Mouse (Mus musculus) bone marrow macrophage, adult 2 months (primary cell): ENCODE results near the gene Pim3. TPM values are rescaled to one million over a fixed set of nuclear protein-coding genes. Genes with fewer than 3 reads are reported as not detected.

ENCODE experiments used
- H3K27ac ChIP-seq: 2 replicates; pipeline ENCODE4 v1.5.1; 2012; ENCODE audit warnings: low read depth, low read length; ENCODE audit not compliant: insufficient read depth
- H3K4me1 ChIP-seq: 2 replicates; pipeline ENCODE4 v1.6.1; 2012; ENCODE audit warnings: low read length; ENCODE audit not compliant: control insufficient read depth, insufficient read depth
- H3K4me3 ChIP-seq: 2 replicates; pipeline ENCODE4 v1.5.1; 2012; ENCODE audit warnings: mild to moderate bottlenecking, low read length, moderate library complexity; ENCODE audit not compliant: insufficient read depth
- CTCF ChIP-seq: IDR thresholded peaks from 2 replicates; pipeline ENCODE4 v1.5.1; 2012; ENCODE audit warnings: low read depth, mild to moderate bottlenecking, low read length, moderate library complexity
- POLR2A ChIP-seq: IDR thresholded peaks from 2 replicates; pipeline ENCODE4 v1.6.1; 2012; ENCODE audit warnings: mild to moderate bottlenecking, low read depth, low read length, borderline replicate concordance
- polyA plus RNA-seq: library from polyadenylated mRNA; stranded (reverse); fragments of >200 nt; gene quantifications from 2 replicates; pipeline ENCODE4 v1.2.4, GENCODE M21; 2012; ENCODE audit not compliant: missing spikeins, insufficient read depth, insufficient read length

The Pim3 gene
- polyA plus RNA-seq, 1 experiment = 9.9 TPM

GRCm38 (mm10) chr15:88849621-88850020 is 12.4 kb upstream of the Pim3 start:
- Histone ChIP-seq H3K27ac (no peak overlapping the region), H3K4me1 (peaks cover 6% of the 10 kb centered on the region), H3K4me3 (no peak overlapping the region)
- no peak for TF ChIP-seq CTCF

GRCm38 (mm10) chr15:88850146-88850826 is 11.7 kb upstream of the Pim3 start:
- Histone ChIP-seq H3K27ac (no peak overlapping the region), H3K4me1 (peaks cover 12% of the 10 kb centered on the region)
- TF ChIP-seq CTCF = no peak
- no peak for TF ChIP-seq POLR2A

DNA sequence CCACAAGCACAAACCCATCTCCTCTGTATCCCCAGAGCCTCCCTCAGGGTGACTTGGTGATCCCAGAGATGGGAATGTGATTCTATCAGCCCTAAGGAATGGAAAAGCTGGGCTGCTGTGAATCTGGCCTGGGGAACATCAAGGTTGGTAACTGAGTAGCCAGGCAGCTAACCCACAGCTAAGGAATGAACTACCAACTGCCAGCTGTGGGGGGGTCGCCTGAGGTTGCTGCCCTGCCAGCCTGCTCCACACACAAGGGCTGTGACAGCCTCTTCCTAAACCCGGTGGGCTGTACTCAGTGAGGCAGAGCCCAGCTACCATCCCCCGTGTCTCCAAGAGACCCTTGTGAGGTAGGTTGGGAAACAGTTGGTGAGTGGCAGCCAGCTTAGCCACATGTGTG is 10.9 kb upstream of the Pim3 start:
- TF ChIP-seq CTCF = no peak
- no peak for TF ChIP-seq POLR2A
- Histone ChIP-seq H3K27ac (no peak overlapping the region), H3K4me3 (no peak overlapping the region), H3K4me1 (peaks cover 19% of the 10 kb centered on the region)

More at GRCm38 (mm10) chr15:88850146-88850826, 11.7 kb upstream of the Pim3 start:
- H3K4me3 ChIP-seq = no peak overlapping the region

- Histone ChIP-seq H3K27ac (no peak overlapping the region), H3K4me1 (peaks cover 20% of the 10 kb centered on the region), H3K4me3 (no peak overlapping the region)
- TF ChIP-seq CTCF (no peak), POLR2A (no peak)
Observed at GRCm38 (mm10) chr15:88851507-88852149, 10.4 kb upstream of the Pim3 start.

GRCm38 (mm10) chr15:88853106-88853505 is 8.9 kb upstream of the Pim3 start:
- no peak overlapping the region for H3K4me3 ChIP-seq
- H3K4me1 ChIP-seq = peaks cover 20% of the 10 kb centered on the region
- TF ChIP-seq CTCF (no peak), POLR2A (no peak)
- H3K27ac ChIP-seq = no peak overlapping the region

- no peak overlapping the region for H3K4me3 ChIP-seq
- peaks cover 20% of the 10 kb centered on the region for H3K4me1 ChIP-seq
- TF ChIP-seq CTCF = no peak
- TF ChIP-seq POLR2A = no peak
- no peak overlapping the region for H3K27ac ChIP-seq
Observed at GRCm38 (mm10) chr15:88854119-88854968, 7.6 kb upstream of the Pim3 start.

DNA sequence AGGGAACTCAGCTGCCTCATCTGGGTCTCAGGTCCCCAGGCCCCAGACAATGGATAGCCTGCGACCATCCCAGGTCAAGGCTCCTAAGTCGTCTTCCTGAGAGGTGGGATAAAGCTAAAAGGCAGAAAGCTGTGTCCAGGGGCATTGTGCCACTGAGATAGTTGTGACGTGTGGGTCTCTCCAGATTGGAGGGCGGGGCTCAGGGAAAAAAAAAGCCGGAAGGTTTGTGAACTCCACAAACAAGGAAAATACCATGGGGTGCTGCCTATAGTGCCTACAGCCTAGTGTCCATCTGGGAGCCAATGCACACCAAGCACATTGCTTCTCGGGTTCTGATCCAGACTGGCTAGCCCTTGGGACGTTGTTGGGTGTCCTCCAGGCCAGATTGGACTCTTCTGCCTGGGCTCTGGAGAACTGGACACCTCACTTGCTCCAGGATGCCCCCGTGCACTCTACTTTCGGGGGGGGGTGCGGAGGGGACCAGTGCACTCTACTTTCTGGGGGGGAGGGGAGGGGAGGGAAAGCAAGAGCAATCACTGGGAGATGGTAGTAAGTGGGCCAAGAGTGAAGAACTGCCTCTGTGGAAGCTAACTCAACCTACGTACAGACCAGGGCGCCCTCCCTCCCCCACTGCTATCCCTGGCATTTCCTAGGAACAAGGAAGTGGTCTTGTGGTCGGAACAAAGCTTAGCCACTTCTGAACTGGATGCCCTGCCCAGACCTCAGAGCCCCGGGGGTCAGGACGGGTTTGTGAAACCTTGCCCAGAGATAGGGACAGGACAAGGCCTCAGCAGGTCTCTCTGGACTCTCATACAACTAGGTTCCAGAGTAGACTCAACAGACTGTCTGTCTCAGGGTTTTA is 6.8 kb upstream of the Pim3 start:
- TF ChIP-seq POLR2A (no peak), CTCF (no peak)
- Histone ChIP-seq H3K4me1 (peaks cover 20% of the 10 kb centered on the region), H3K4me3 (no peak overlapping the region), H3K27ac (no peak overlapping the region)

DNA sequence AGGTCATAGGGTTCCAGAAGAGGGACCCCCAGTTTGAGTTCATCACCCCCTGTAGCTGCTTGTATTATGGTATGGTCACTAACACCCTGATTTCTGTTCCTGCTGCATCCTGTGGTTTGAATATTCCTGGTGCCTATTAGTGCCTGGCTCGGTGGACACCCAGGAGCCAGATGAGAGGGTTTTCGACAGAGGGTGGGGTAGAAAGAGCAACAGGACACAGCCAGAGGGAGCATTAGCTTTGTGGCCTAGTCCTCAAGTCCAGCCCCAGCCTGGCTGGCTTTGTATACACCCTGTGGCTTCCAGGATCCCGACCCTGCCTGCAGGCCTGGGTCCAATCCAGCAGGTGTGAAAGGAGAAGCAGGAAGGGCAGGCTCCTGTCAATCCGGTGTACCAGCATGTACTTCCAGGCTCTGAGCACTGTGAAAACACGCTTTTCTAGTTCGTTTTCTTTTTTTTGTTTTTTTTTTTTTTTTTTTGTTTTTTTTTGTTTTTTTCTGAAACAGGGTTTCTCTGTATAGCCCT is 6.0 kb upstream of the Pim3 start:
- Histone ChIP-seq H3K4me3 (no peak overlapping the region), H3K4me1 (peaks cover 22% of the 10 kb centered on the region), H3K27ac (no peak overlapping the region)
- TF ChIP-seq CTCF (no peak), POLR2A (no peak)

DNA sequence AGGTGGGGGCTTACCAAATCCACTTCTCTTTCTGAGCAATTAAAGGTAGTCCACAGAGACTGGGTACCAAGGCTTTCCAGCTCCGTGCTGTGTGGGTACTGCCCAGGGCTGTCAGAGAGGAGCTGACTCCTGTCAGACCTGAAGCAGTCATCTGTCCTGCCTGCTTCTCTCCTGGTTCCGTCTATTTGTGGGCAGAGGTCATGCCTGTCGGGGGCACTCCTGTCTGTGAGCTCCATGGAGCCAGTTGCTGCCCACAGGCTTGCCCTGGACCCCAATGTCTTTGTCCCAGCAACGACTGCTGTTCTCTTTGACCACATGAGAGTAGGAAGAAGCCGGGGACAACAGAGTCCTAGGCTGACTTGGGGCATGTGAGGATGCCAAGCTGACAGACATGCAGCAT is 5.4 kb upstream of the Pim3 start:
- H3K4me1 ChIP-seq = peaks cover 29% of the 10 kb centered on the region
- no peak overlapping the region for H3K27ac ChIP-seq
- no peak overlapping the region for H3K4me3 ChIP-seq
- TF ChIP-seq CTCF = no peak
- TF ChIP-seq POLR2A = no peak
